Mouse (Mus musculus) heart, postnatal 0 days (tissue): Measurements from ENCODE around the gene Daam2.

ENCODE experiments used
- CTCF ChIP-seq: IDR thresholded peaks from 2 replicates; pipeline ENCODE4 v1.5.1; 2016; ENCODE audit warnings: antibody characterized with exemption, control low read depth, low read depth
- EP300 ChIP-seq: IDR thresholded peaks from 2 replicates; pipeline ENCODE4 v1.6.1; 2016; ENCODE audit warnings: antibody characterized with exemption, low read depth

- TF ChIP-seq EP300: no peak
- no peak for TF ChIP-seq CTCF
Observed at GRCm38 (mm10) chr17:49481876-49482275, 82.3 kb downstream of the Daam2 start.
